Mouse (Mus musculus): Measurements from ENCODE around the gene Nudt16l1.
A peak's percentile ranks its signal among the peaks of the same experiment; 100 is the strongest.

Nudt16l1 gene

GRCm38 (mm10) chr16:4956609-4957008 lies 18.0 kb downstream of the Nudt16l1 start:
- DNase-seq (ENCODE audit: extremely low spot score, low spot score) = no peak

DNA sequence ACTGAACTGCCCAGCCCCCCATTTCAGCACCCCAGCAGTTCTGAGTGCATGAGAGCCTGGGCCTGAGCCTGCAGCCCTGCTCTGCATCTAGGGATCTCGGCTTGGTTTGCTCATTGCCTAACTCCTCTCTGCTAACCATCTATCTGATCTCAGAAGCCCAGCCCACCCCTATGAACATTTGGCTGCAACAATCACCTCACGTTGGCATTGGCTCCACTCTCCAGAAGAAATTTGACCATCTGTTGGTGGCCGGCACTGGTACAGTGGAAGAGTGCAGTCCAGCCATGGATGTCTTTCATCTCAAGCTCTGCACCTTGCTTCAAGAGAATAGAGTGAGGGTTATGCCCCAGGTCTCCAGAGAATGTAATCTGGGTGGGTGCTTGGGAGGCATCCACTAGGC lies 18.9 kb downstream of the Nudt16l1 start:
- no peak for DNase-seq (ENCODE audit: extremely low spot score, low spot score)

- no peak for DNase-seq (ENCODE audit: extremely low spot score, low spot score)
These were observed 21.7 kb downstream of the Nudt16l1 start for GRCm38 (mm10) chr16:4960260-4960659.

- DNase-seq (ENCODE audit: extremely low spot score, low spot score) = no peak
These were observed 24.8 kb downstream of the Nudt16l1 start for GRCm38 (mm10) chr16:4963346-4963745.

- DNase-seq (ENCODE audit: extremely low spot score, low spot score) = peak; percentile 94
These were observed 25.5 kb downstream of the Nudt16l1 start, which contains the start of gene Anks3 for GRCm38 (mm10) chr16:4963797-4964709. Gene Anks3 (minus strand): TSS chr16:4964205.

DNA sequence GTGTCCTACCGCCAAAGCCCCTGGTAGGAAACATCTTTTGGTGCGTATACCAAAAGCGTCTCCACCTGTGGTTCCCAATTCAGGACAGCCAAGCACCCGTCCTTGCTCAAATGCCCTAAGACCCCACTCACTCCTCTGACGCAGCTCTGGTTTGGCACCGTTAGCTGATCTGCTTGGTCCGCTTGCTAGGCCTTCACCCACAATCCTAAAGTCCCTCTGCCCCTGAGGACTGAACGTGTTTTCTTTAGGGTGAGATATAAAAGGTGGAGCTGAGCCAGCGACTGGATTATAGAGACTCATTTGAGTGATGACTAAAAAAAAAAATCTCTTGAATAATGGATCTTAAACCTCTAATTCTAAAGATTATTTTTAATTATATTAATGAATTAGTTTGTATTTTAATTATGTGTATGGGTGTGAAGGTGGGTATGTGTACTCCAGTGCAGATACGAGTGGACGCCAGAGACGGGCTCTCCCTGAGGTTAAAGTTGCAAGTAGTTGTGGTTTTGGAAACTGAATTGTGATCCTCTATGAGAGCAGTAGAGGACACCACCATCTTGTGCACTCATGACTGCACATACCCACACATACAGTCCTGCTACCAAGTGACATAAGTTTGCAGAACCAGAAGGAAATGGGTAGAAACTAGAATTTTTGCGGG lies 26.3 kb downstream of the Nudt16l1 start:
- no peak for DNase-seq (ENCODE audit: extremely low spot score, low spot score)

- DNase-seq (ENCODE audit: extremely low spot score, low spot score) = no peak
These were observed 27.0 kb downstream of the Nudt16l1 start for GRCm38 (mm10) chr16:4965392-4966129.

GRCm38 (mm10) chr16:4968426-4968825 lies 29.9 kb downstream of the Nudt16l1 start:
- DNase-seq (ENCODE audit: extremely low spot score, low spot score) = no peak

DNA sequence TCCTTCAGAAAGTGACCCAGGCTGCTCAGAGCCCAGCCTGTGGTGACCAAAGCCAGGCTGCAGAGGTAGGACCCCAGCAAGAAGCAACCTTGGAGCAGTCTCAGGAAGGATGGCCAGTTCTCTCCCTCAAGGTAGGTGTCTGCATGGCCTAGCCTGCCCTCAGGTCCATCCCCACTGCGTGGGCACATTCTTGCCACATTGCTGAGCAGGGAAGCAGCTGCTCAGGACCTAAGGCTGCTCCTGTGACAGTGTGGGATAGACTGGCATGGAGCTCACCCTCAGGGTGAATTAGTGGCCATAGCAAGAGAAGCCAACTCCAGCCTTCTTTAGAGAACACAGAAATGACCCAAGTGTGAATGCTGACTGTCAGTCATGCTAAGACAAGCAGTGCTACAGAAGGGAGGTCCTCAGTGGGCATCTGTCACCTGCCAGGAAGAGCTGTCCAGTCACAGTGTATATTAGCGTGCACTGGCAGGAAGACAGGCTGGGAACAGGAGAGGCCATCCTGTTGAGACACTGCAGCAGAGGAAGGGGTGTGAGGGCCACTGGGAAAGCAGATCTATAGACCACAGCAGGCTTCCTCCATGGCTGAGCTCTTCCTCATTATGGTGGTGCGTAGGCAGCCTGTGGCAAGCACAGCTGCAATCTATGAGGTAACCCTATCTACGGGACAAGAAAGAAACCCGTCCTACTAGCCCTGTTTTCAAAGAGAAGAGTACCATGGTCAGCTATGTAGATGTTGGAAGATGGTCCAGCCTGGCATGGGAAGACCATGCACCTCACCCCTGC lies 30.7 kb downstream of the Nudt16l1 start:
- DNase-seq (ENCODE audit: extremely low spot score, low spot score) = no peak

DNA sequence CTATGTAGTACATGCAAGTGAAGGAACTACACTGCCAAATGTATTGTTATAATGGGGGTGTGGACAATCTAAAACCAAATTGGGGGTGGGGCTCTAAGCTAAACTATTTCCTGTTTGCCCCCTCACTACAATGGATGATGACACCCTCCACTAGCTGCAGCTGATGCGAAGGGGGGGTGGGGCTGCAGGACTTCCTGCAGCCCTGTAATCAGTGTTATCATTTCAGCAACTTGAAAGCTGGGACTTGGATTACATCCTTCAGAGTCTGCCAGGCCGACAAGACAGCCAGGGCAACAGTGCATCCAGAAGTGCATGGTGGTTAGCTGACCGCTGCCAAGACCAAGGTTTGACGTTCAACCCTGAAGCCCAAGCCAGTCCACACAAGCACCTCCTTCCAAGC lies 33.1 kb downstream of the Nudt16l1 start:
- DNase-seq (ENCODE audit: extremely low spot score, low spot score) = no peak

DNA sequence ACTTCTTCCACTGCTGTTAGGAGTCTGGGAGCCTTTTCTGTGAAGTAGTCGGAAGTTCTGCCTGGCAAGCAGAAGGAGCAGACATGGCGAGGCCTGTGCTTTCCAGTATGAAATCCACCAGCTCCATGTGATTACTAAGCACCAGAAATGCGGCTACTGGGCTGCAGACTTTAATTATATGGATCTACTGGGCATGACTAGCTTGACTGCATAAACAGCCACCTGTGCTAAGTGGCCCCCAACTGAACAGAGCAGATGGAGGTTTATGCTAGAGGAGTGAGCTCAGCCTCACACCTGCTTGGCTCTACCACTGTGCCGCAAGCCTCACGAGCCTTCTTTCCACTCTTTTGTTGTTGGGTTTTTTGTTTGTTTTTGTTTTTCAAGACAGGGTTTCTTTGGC lies 36.0 kb downstream of the Nudt16l1 start:
- no peak for DNase-seq (ENCODE audit: extremely low spot score, low spot score)

GRCm38 (mm10) chr16:4976180-4976579 lies 37.6 kb downstream of the Nudt16l1 start:
- DNase-seq (ENCODE audit: extremely low spot score, low spot score) = no peak

DNA sequence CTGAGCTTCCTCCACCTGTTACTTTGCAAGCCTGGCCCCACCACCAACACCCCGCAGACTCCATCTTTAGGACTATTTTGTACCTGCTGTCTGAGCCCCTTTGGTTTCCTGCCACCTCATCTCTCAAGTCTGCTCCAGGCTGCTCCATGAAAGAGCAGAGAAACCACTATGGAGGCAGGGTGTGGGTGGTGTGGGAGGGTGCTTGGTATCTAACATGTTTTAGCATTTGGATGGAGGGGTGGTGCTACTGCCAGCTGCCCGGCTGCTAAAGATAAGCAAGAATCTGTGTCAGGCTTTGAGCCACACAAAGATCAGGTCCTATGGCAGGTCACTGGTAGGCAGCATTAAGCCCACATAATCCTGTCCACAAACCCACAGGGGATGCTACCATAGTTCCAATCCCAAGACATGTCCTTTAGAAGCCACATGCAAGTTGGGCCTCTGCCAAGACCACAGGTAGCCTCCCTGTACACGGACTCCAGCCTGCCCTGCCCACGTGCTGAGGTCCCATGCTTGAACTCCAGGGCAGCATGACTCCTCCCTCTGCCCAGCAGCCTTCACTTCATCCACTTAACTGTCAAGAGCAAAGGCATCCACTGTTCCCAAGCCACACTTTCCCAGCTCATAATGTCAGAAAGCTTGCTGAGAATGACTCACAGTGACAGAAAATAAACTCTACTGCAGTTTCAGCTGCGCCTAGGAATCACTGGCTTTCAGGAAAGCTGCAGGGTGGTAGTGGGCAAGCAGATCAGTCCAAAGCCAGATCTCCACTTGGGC lies 39.9 kb downstream of the Nudt16l1 start:
- no peak for DNase-seq (ENCODE audit: extremely low spot score, low spot score)

- DNase-seq (ENCODE audit: extremely low spot score, low spot score) = no peak
These were observed 41.3 kb downstream of the Nudt16l1 start for GRCm38 (mm10) chr16:4979755-4980380.

DNA sequence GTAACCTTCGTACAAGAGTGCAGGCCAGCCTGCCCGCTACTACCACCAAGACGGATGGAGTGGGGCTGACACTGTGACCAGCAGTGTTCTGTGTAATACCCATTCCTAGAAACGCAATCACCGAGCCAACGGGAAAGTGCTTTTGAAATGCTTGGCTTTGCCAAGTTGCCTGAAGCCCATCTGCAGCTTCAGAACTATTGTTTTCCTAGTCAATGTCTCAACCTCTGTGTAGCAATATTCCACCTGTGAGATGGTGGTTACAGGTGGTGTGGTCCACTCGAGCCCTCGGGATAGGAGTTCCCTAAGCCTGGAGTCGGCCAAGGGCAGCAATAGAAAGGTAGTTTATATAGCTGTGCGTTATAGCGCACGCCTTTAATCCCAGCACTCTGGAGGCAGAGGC lies 46.2 kb downstream of the Nudt16l1 start:
- no peak for DNase-seq (ENCODE audit: extremely low spot score, low spot score)

Data from neural tube, embryonic 10.5 days (tissue).